Mouse (Mus musculus): ENCODE measurements around the gene Ggt6. TPM values are rescaled to one million over a fixed set of nuclear protein-coding genes. Genes with fewer than 3 reads are reported as not detected.

The Ggt6 gene
- polyA plus RNA-seq, 1 experiment from 2014 or later: not detected

DNA sequence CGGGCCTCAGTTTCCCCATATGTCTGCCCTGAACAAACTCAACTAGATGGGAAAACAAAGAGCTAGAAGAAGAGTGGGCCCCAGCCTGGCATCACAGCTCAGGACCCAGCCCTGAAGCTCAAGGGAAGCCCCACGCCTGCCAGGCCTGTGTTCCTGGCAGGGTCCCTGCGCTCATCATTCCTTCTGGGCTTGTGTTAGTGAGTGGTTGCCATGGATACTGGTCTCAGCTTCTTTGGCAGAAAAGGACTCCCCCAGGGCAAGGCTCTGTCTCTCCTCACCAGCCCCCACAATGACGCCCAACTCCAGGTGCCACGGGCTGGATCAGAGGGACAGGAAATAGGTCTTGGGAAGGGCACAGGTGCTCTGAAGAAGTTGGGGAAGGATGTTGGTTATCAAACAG is 49.8 kb downstream of the Ggt6 start:
- ATAC-seq: no peak
- no peak overlapping the region for H3K9ac ChIP-seq (replicated peaks)

DNA sequence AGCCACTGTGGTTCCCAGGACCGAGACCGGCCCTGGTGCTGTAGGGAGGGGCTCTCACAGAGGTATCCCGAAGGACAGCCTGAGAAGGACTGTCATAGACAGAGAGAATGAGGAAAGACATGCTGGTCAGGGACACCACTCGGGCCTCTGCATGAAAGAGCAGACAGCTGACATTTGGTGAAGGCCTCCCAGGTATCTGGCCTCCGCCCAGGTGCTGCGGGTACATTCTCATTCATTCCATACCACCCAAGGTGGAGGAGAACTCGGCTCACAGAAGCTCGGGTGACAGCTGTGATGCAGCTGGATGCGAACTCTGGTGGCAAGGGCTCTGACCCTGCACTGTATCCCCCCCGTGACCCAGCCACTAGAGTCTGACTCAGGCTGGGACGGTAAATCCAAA is 50.6 kb downstream of the Ggt6 start:
- peaks cover 52% of the 10 kb centered on the region for H3K4me1 ChIP-seq (replicated peaks)
- H3K4me2 ChIP-seq (replicated peaks): no peak overlapping the region
- H3K9me3 ChIP-seq: no peaks in the 10 kb centered on the region
- H3K27me3 ChIP-seq: peaks cover 22% of the 10 kb centered on the region; the same call in 1 of the 2 replicates
- ATAC-seq: no peak
- H3K4me3 ChIP-seq (replicated peaks): no peak overlapping the region
- no peak overlapping the region for H3K27ac ChIP-seq
- H3K36me3 ChIP-seq: no peaks in the 10 kb centered on the region
- 80% methylated on average over 11 of the region's 11 CpGs for WGBS
- H3K9ac ChIP-seq (replicated peaks): no peak overlapping the region

More for the DNA sequence above, 49.8 kb downstream of the Ggt6 start:
- WGBS: 44% methylated on average over 5 of the region's 5 CpGs
- H3K4me3 ChIP-seq (replicated peaks): no peak overlapping the region
- H3K27me3 ChIP-seq: peaks cover 22% of the 10 kb centered on the region; the same call in 1 of the 2 replicates
- peaks cover 50% of the 10 kb centered on the region for H3K4me1 ChIP-seq (replicated peaks)
- no peak overlapping the region for H3K4me2 ChIP-seq (replicated peaks)
- H3K36me3 ChIP-seq: no peaks in the 10 kb centered on the region
- no peaks in the 10 kb centered on the region for H3K9me3 ChIP-seq
- H3K27ac ChIP-seq: no peak overlapping the region

DNA sequence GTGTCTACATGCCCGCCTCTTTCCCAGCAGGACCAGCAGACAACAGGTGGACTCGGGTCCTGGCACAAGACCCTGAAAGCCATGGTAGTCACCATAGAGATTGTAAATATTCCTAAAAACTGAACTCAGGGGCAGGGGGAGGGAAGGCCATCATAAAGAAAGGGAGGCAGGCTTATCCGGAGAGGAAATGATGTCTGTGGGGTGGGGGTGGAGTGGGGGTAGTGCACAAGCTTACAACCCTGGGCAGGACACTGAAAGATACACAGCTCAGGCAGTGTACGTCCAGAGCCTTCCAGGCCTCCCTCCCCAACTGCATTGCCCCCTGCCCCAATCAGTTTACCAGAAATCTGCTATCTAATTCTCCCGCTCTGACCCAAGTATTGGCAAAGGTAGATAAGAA is 51.8 kb downstream of the Ggt6 start:
- no peak for ATAC-seq
- Histone ChIP-seq H3K36me3 (no peaks in the 10 kb centered on the region), H3K4me3 (replicated peaks) (peak overlapping the region; percentile 75), H3K4me2 (replicated peaks) (peak overlapping the region; percentile 82), H3K4me1 (replicated peaks) (peaks cover 52% of the 10 kb centered on the region), H3K9ac (replicated peaks) (peak overlapping the region; percentile 93), H3K27ac (no peak overlapping the region), H3K9me3 (no peaks in the 10 kb centered on the region), H3K27me3 (peaks cover 26% of the 10 kb centered on the region; the same call in 1 of the 2 replicates)
- 57% methylated on average over 5 of the region's 5 CpGs for WGBS

DNA sequence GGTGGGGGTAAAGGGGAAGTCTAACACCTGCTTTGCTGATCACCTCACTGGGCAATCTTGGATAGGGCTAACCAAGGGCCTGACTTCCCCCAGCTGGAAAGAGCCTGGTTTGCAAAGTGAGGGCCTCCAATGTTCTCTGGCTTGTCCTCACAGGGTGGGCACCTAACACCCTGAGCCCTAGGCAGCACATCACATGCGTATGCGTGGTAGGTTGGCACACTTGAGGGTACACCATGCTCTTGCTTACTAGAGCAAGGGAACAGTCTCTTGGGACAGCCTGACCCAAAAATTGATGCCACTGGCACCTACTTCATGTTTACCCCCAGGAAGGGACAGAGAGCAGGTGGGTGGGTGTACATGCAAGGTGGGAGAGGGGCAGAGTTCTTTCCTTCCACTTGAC is 52.4 kb downstream of the Ggt6 start:
- peaks cover 26% of the 10 kb centered on the region; the same call in 1 of the 2 replicates for H3K27me3 ChIP-seq
- H3K36me3 ChIP-seq: no peaks in the 10 kb centered on the region
- no peaks in the 10 kb centered on the region for H3K9me3 ChIP-seq
- peak overlapping the region; percentile 75 for H3K4me3 ChIP-seq (replicated peaks)
- peak overlapping the region; percentile 95; the same call in 1 of the 2 replicates for H3K27ac ChIP-seq
- peaks cover 52% of the 10 kb centered on the region for H3K4me1 ChIP-seq (replicated peaks)
- WGBS: 90% methylated on average over 2 of the region's 2 CpGs
- peak overlapping the region; percentile 82 for H3K4me2 ChIP-seq (replicated peaks)
- H3K9ac ChIP-seq (replicated peaks): peak overlapping the region; percentile 93
- ATAC-seq: no peak

Small RNA genes within 50 kb of the gene (microRNA-seq; reads per million reads assigned to microRNA genes)
- not detected for gene Mir6338

Other genes with a start within 250 kb of the Ggt6 start
- gene Gm43951, start 228.7 kb upstream of the Ggt6 start, polyA plus RNA-seq (2015; fragmentation: Nextera tagmentation; extraction: Ambion mirVana): 1.6 and 1.9 TPM in 2 replicates
- gene 4933427D14Rik, start 228.1 kb upstream of the Ggt6 start, polyA plus RNA-seq (2015; fragmentation: Nextera tagmentation; extraction: Ambion mirVana): 27.9 and 31.0 TPM in 2 replicates
- 152 and 160 TPM in 2 replicates for gene Txndc17, start 228.0 kb upstream of the Ggt6 start, polyA plus RNA-seq (2015; fragmentation: Nextera tagmentation; extraction: Ambion mirVana)
- gene Med31, start 219.9 kb upstream of the Ggt6 start, polyA plus RNA-seq (2015; fragmentation: Nextera tagmentation; extraction: Ambion mirVana): 66.7 and 72.9 TPM in 2 replicates
- gene Slc13a5, start 168.3 kb upstream of the Ggt6 start, polyA plus RNA-seq (2015; fragmentation: Nextera tagmentation; extraction: Ambion mirVana): 0.69 and 0.93 TPM in 2 replicates
- 1.6 and 1.9 TPM in 2 replicates for gene Xaf1, start 133.9 kb upstream of the Ggt6 start, polyA plus RNA-seq (2015; fragmentation: Nextera tagmentation; extraction: Ambion mirVana)
- gene Fbxo39, start 121.1 kb upstream of the Ggt6 start, polyA plus RNA-seq (2015; fragmentation: Nextera tagmentation; extraction: Ambion mirVana): not detected in 2 replicates
- gene Tekt1, start 73.1 kb upstream of the Ggt6 start, polyA plus RNA-seq (2015; fragmentation: Nextera tagmentation; extraction: Ambion mirVana): 6.4 and 6.8 TPM in 2 replicates
- 3.2 and 3.8 TPM in 2 replicates for gene Smtnl2, start 23.8 kb upstream of the Ggt6 start, polyA plus RNA-seq (2015; fragmentation: Nextera tagmentation; extraction: Ambion mirVana)
- 84.6 and 86.2 TPM in 2 replicates for gene Mybbp1a, start 5.8 kb downstream of the Ggt6 start, polyA plus RNA-seq (2015; fragmentation: Nextera tagmentation; extraction: Ambion mirVana)
- gene Spns2, start 54.4 kb downstream of the Ggt6 start, polyA plus RNA-seq (2015; fragmentation: Nextera tagmentation; extraction: Ambion mirVana): 6.4 and 7.8 TPM in 2 replicates
- gene Spns3, start 115.0 kb downstream of the Ggt6 start, polyA plus RNA-seq (2015; fragmentation: Nextera tagmentation; extraction: Ambion mirVana): 0.10 TPM in 1 of 2 replicates, not detected in the other
- gene Ube2g1, start 171.8 kb downstream of the Ggt6 start, polyA plus RNA-seq (2015; fragmentation: Nextera tagmentation; extraction: Ambion mirVana): 106 and 109 TPM in 2 replicates